Comparison of ENCODE assay signal across 8 mouse cellular contexts in genomic region chr11:60105593-60106542, GRCm38 (mm10). TPM values are rescaled to one million over a fixed set of nuclear protein-coding genes. Genes with fewer than 3 reads are reported as not detected.
DNase-seq lines count a peak whose midpoint lies in the region; ATAC-seq and TF ChIP-seq lines count a peak whose summit lies in the region.

No protein-coding gene starts in this region.

- no peak for TF ChIP-seq EP300 in MEL (IDR thresholded peaks at IDR 0.05; ENCODE audit: low read depth in 1 of 2, low read length in 2 of 2)

- no peak for TF ChIP-seq RAD21 in MEL (IDR thresholded peaks at IDR 0.05; ENCODE audit: low read depth, low read length)

- TF ChIP-seq POLR2A in MEL (IDR thresholded peaks at IDR 0.05; ENCODE audit: control insufficient read depth in 1 of 2, insufficient read depth in 1 of 2, low read depth in 1 of 2, low read length in 2 of 2, poor library complexity in 1 of 2) = peak in 1 of 2 experiments; percentile 68; a peak in 2 of 4 replicates
- TF ChIP-seq POLR2A in thymus, adult 2 months (IDR thresholded peaks at IDR 0.05; ENCODE audit: control insufficient read depth, extremely low read depth, insufficient read depth, low read length, poor library complexity) = no peak

- peak overlapping the region; percentile 96 for H3K9ac ChIP-seq in MEL (ENCODE audit: control insufficient read depth, low read depth, low read length, poor library complexity, severe bottlenecking)

- no peaks in the 10 kb centered on the region for H3K27me3 ChIP-seq in MEL (ENCODE audit: control insufficient read depth in 1 of 2, insufficient read depth in 2 of 2, low read length in 2 of 2)
- H3K27me3 ChIP-seq in hindbrain, embryonic 10.5 days (ENCODE audit: insufficient read depth, poor library complexity, severe bottlenecking) = no peaks in the 10 kb centered on the region
- no peaks in the 10 kb centered on the region for H3K27me3 ChIP-seq in thymus, adult 2 months (ENCODE audit: control insufficient read depth, insufficient read depth, low read length)

- H3K27ac ChIP-seq in MEL (ENCODE audit: control insufficient read depth, low read depth, low read length) = peak overlapping the region; percentile 86
- peak overlapping the region; percentile 99 for H3K27ac ChIP-seq in hindbrain, embryonic 10.5 days
- H3K27ac ChIP-seq in thymus, adult 2 months (ENCODE audit: control insufficient read depth, insufficient read depth, low read length) = peak overlapping the region; percentile 80

- DNase-seq in MEL (ENCODE audit: low read depth, low spot score) = peak; percentile 90
- DNase-seq in cerebellum, adult 18-20 months = peak; percentile 69 to 74
- peak; percentile 77 for DNase-seq in hindbrain, embryonic 10.5 days (ENCODE audit: low spot score)
- peak; percentile 40 to 62 for DNase-seq in layer of hippocampus, postnatal 25 days (ENCODE audit: extremely low spot score in 1 of 2, low spot score in 1 of 2)
- peak; percentile 76 for DNase-seq in lung, postnatal 10 days
- DNase-seq in ovary, postnatal 10 days (ENCODE audit: low spot score) = peak; percentile 51
- peak; percentile 71 for DNase-seq in thymus, adult 2 months

- peaks cover 59% of the 10 kb centered on the region for H3K79me2 ChIP-seq in MEL (ENCODE audit: control insufficient read depth, insufficient read depth, low read length, poor library complexity)

- H3K9me3 ChIP-seq in MEL (replicated peaks; ENCODE audit: insufficient read depth, low read length) = no peaks in the 10 kb centered on the region
- no peaks in the 10 kb centered on the region for H3K9me3 ChIP-seq in hindbrain, embryonic 10.5 days

- peak overlapping the region; percentile 89 to 94 for H3K4me3 ChIP-seq in MEL (ENCODE audit: control insufficient read depth in 1 of 2, insufficient read depth in 1 of 2, low read depth in 2 of 2, low read length in 2 of 2)
- H3K4me3 ChIP-seq in hindbrain, embryonic 10.5 days = peak overlapping the region; percentile 91
- H3K4me3 ChIP-seq in thymus, adult 2 months (ENCODE audit: control insufficient read depth, insufficient read depth, low read length) = peak overlapping the region; percentile 96

- peaks cover 37 to 66% of the 10 kb centered on the region in 2 experiments for H3K4me1 ChIP-seq in MEL (ENCODE audit: control insufficient read depth in 1 of 2, insufficient read depth in 2 of 2, low read length in 2 of 2)
- peaks cover 61% of the 10 kb centered on the region for H3K4me1 ChIP-seq in hindbrain, embryonic 10.5 days (replicated peaks)
- peaks cover 60% of the 10 kb centered on the region for H3K4me1 ChIP-seq in thymus, adult 2 months (replicated peaks; ENCODE audit: control insufficient read depth, insufficient read depth, low read length)

- under 1% methylated on average over 88 of the region's 88 CpGs for WGBS in hindbrain, embryonic 10.5 days
- under 1% methylated on average over 88 of the region's 88 CpGs for WGBS in thymus, adult 2 months

- peaks cover 0 to 64% of the 10 kb centered on the region in 2 experiments; a peak in 3 of 4 replicates for H3K36me3 ChIP-seq in MEL (ENCODE audit: control insufficient read depth in 1 of 2, insufficient read depth in 2 of 2, low read length in 2 of 2)
- H3K36me3 ChIP-seq in hindbrain, embryonic 10.5 days = no peaks in the 10 kb centered on the region
- no peaks in the 10 kb centered on the region for H3K36me3 ChIP-seq in thymus, adult 2 months (ENCODE audit: control insufficient read depth, insufficient read depth, low read length)

- peak; percentile 55 for ATAC-seq in frontal cortex, adult (ENCODE audit: low TSS enrichment)

- TF ChIP-seq CTCF in MEL (IDR thresholded peaks at IDR 0.05 in 2 of 3, conservative IDR thresholded peaks at IDR 0.05 in 1 of 3; ENCODE audit: control insufficient read depth in 1 of 3, insufficient read depth in 1 of 3, low read depth in 2 of 3, low read length in 3 of 3, poor library complexity in 1 of 3, severe bottlenecking in 1 of 3) = no peak
- TF ChIP-seq CTCF in thymus, adult 2 months (IDR thresholded peaks at IDR 0.05; ENCODE audit: borderline replicate concordance, control insufficient read depth, extremely low read depth, insufficient read depth, low read length, poor library complexity) = no peak

TF ChIP-seq in MEL, 35 proteins besides CTCF, POLR2A, EP300 and RAD21:
- TF ChIP-seq JUND (IDR thresholded peaks at IDR 0.05; ENCODE audit: low read depth, low read length) = no peak
- 0 out of 2 replicates have a peak, but pooled peaks have one; percentile 20 for TF ChIP-seq MXI1 (IDR thresholded peaks at IDR 0.05; ENCODE audit: low read depth, low read length)
- peak; percentile 45; the same call in 1 of the 2 replicates for TF ChIP-seq MAX (IDR thresholded peaks at IDR 0.05; ENCODE audit: low read length)
- TF ChIP-seq POLR2AphosphoS2 (IDR thresholded peaks at IDR 0.05; ENCODE audit: low read length) = peak; percentile 49; the same call in 1 of the 2 replicates
- TF ChIP-seq GATA1 (IDR thresholded peaks at IDR 0.05; ENCODE audit: low read depth, low read length) = no peak
- no peak for TF ChIP-seq E2F4 (IDR thresholded peaks at IDR 0.05; ENCODE audit: borderline replicate concordance, low read depth, low read length)
- TF ChIP-seq UBTF (IDR thresholded peaks at IDR 0.05; ENCODE audit: borderline replicate concordance, insufficient read depth, low read depth, low read length) = peak; percentile 76; the same call in 1 of the 2 replicates
- no peak for TF ChIP-seq GABPA (IDR thresholded peaks at IDR 0.05; ENCODE audit: low read depth, low read length)
- TF ChIP-seq ZMIZ1 (IDR thresholded peaks at IDR 0.05; ENCODE audit: low read depth, low read length) = no peak
- no peak for TF ChIP-seq TAL1 (IDR thresholded peaks at IDR 0.05; ENCODE audit: low read length)
- 0 out of 2 replicates have a peak, but pooled peaks have one; percentile 58 for TF ChIP-seq CHD1 (IDR thresholded peaks at IDR 0.05; ENCODE audit: low read depth, low read length)
- no peak for TF ChIP-seq ETS1 (IDR thresholded peaks at IDR 0.05; ENCODE audit: low read depth, low read length)
- TF ChIP-seq USF1 (IDR thresholded peaks at IDR 0.05; ENCODE audit: low read depth, low read length) = no peak
- TF ChIP-seq ZNF384 (IDR thresholded peaks at IDR 0.05; ENCODE audit: low read depth, low read length) = no peak
- TF ChIP-seq ZC3H11A (IDR thresholded peaks at IDR 0.05; ENCODE audit: low read depth, low read length) = no peak
- no peak for TF ChIP-seq NRF1 (IDR thresholded peaks at IDR 0.05; ENCODE audit: insufficient read depth, low read depth, low read length, poor library complexity, severe bottlenecking)
- no peak for TF ChIP-seq BHLHE40 (IDR thresholded peaks at IDR 0.05; ENCODE audit: borderline replicate concordance, low read depth, low read length)
- no peak for TF ChIP-seq USF2 (IDR thresholded peaks at IDR 0.05; ENCODE audit: borderline replicate concordance in 1 of 2, insufficient read depth in 1 of 2, low read depth in 1 of 2, low read length in 2 of 2)
- TF ChIP-seq HCFC1 (IDR thresholded peaks at IDR 0.05; ENCODE audit: low read depth, low read length) = 0 out of 2 replicates have a peak, but pooled peaks have one; percentile 25
- peak; percentile 81 for TF ChIP-seq SIN3A (IDR thresholded peaks at IDR 0.05; ENCODE audit: low read length)
- 0 out of 2 replicates have a peak, but pooled peaks have one; percentile 12 for TF ChIP-seq ELF1 (IDR thresholded peaks at IDR 0.05; ENCODE audit: low read depth, low read length)
- TF ChIP-seq TCF12 (IDR thresholded peaks at IDR 0.05; ENCODE audit: low read depth, low read length) = no peak
- no peak for TF ChIP-seq MEF2A (IDR thresholded peaks at IDR 0.05; ENCODE audit: extremely low read depth, insufficient replicate concordance, low read depth, low read length, poor library complexity, severe bottlenecking)
- no peak for TF ChIP-seq MAFK (IDR thresholded peaks at IDR 0.05; ENCODE audit: borderline replicate concordance, low read depth, low read length)
- no peak for TF ChIP-seq POLR2AphosphoS5 (IDR thresholded peaks at IDR 0.05; ENCODE audit: borderline replicate concordance, low read depth, low read length)
- TF ChIP-seq ZKSCAN1 (IDR thresholded peaks at IDR 0.05; ENCODE audit: low read depth, low read length) = no peak
- TF ChIP-seq KAT2A (conservative IDR thresholded peaks at IDR 0.05; ENCODE audit: low read depth, low read length) = no peak; the same call in 1 of the 2 replicates
- 0 out of 2 replicates have a peak, but pooled peaks have one; percentile 18 for TF ChIP-seq MAZ (IDR thresholded peaks at IDR 0.05; ENCODE audit: low read depth, low read length)
- no peak for TF ChIP-seq CHD2 (IDR thresholded peaks at IDR 0.05; ENCODE audit: low read length)
- no peak for TF ChIP-seq RCOR1 (IDR thresholded peaks at IDR 0.05; ENCODE audit: low read depth, low read length)
- no peak for TF ChIP-seq MYB (IDR thresholded peaks at IDR 0.05; ENCODE audit: low read depth, low read length)
- TF ChIP-seq NELFE (IDR thresholded peaks at IDR 0.05; ENCODE audit: low read depth, low read length) = peak; percentile 44; the same call in 1 of the 2 replicates
- TF ChIP-seq MYC (IDR thresholded peaks at IDR 0.05; ENCODE audit: low read depth, low read length) = no peak
- TF ChIP-seq SMC3 (IDR thresholded peaks at IDR 0.05; ENCODE audit: low read depth, low read length) = no peak
- no peak for TF ChIP-seq TBP (IDR thresholded peaks at IDR 0.05; ENCODE audit: low read depth, low read length)

RNA-seq across cellular contexts. Expression of gene Rai1, which starts 1.1 kb away (rescaled TPM):
- total RNA-seq in MEL (2012; rRNA removed) = 25.0 and 26.3 TPM in 2 replicates
- polyA plus RNA-seq in MEL (2012; ENCODE audit: insufficient read depth in 1 of 2, insufficient read length in 2 of 2, low read depth in 1 of 2, low replicate concordance in 2 of 2, missing spikeins in 1 of 2) = 100 to 1,000 TPM in 1 of 2 experiments, 10 to 100 TPM in 1; 56.7 to 101 TPM
- 25.3 and 31.0 TPM in 2 replicates for polyA plus RNA-seq in hindbrain, embryonic 10.5 days (2016; fragmentation: Nextera tagmentation; extraction: Ambion mirVana)
- 10 to 100 TPM; 60.2 to 76.4 TPM for total RNA-seq in layer of hippocampus, postnatal 25 days (2021)
- 205 and 240 TPM in 2 replicates for polyA plus RNA-seq in thymus, adult 2 months (2012; rRNA removed)

RNA-seq across cellular contexts. Expression of gene Pemt, which starts 59.6 kb away (rescaled TPM):
- total RNA-seq in MEL (2012; rRNA removed) = 20.0 and 27.9 TPM in 2 replicates
- polyA plus RNA-seq in MEL (2012; ENCODE audit: insufficient read depth in 1 of 2, insufficient read length in 2 of 2, low read depth in 1 of 2, low replicate concordance in 2 of 2, missing spikeins in 1 of 2) = 10 to 100 TPM in 1 of 2 experiments, not detected in 1; 26.1 TPM
- 8.3 and 9.2 TPM in 2 replicates for polyA plus RNA-seq in hindbrain, embryonic 10.5 days (2016; fragmentation: Nextera tagmentation; extraction: Ambion mirVana)
- 1 to 10 TPM; 4.0 to 4.7 TPM for total RNA-seq in layer of hippocampus, postnatal 25 days (2021)
- 10.6 and 10.7 TPM in 2 replicates for polyA plus RNA-seq in thymus, adult 2 months (2012; rRNA removed)

Comparison
In these comparisons a context has a peak if more than half of its experiments do, and no peak if none do; other contexts are left out.
1. Peak in every context shown above with its lines: DNase-seq, ATAC-seq, H3K4me3 ChIP-seq and H3K27ac ChIP-seq.